Mouse (Mus musculus) erythroblast, embryonic 14.5 days (primary cell): ENCODE results near the gene Rbbp9.

Experiments
- GATA1 ChIP-seq: IDR thresholded peaks from 2 replicates; pipeline ENCODE4 v1.6.1; 2012; ENCODE audit warnings: low read length, inconsistent platforms, mixed read lengths
- TAL1 ChIP-seq: IDR thresholded peaks from 3 replicates; pipeline ENCODE4 v1.6.1; 2012; ENCODE audit warnings: low read length, inconsistent platforms, mixed read lengths

- TF ChIP-seq GATA1 (no peak), TAL1 (no peak)
Observed at GRCm38 (mm10) chr2:144527821-144528174, 22.9 kb downstream of the Rbbp9 start.
